In the genomic region with DNA sequence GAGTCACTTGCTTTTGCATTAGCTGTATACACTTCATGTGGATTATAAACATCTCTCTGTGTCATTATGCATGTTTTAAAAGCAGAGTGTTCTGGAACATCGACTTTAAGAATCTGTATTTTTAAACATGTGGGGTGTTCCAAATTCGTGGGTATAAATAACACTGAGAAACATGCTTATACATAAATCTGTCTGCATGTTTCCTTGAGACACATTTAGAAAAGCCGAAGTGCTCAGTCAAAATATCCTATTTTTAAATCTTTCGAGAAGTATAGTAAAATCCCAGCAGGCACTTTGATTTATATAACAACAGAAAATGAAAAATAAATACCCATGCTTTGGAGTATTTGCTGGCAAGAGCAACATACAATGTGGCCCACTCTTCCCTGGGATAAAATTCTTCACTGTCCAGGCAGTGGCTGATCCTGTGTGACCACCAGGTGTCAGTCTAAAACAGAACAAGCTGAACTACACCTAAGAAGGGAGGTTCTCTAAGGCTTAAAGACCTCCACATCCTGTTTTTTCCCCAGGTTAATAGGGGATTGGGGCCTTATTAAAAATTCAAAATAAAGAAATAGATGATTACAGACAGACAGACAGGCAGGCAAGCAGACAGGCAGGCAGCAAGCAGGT, we compare ENCODE assay signal across 8 mouse cellular contexts. TPM values are rescaled to one million over a fixed set of nuclear protein-coding genes. Genes with fewer than 3 reads are reported as not detected.
A peak's percentile ranks its signal among the peaks of the same experiment; 100 is the strongest.
DNase-seq lines count a peak whose midpoint lies in the region; ATAC-seq and TF ChIP-seq lines count a peak whose summit lies in the region.

No protein-coding gene starts in this region.

- no peak; the same call in 1 of the 2 replicates for ATAC-seq in kidney, embryonic 16.5 days (ENCODE audit: low FRiP score, low TSS enrichment)
- peak; percentile 89 for ATAC-seq in forebrain, embryonic 12.5 days (ENCODE audit: low FRiP score)
- peak; percentile 63; the same call in 1 of the 2 replicates for ATAC-seq in limb, embryonic 14.5 days (ENCODE audit: low FRiP score, low read depth)

- H3K4me2 ChIP-seq in kidney, embryonic 16.5 days (replicated peaks; ENCODE audit: low read depth, low read length), result no peak overlapping the region
- no peak overlapping the region for H3K4me2 ChIP-seq in forebrain, embryonic 12.5 days
- no peak overlapping the region for H3K4me2 ChIP-seq in limb, embryonic 14.5 days (replicated peaks; ENCODE audit: low read depth, low read length, severe bottlenecking)

- H3K27ac ChIP-seq in kidney, embryonic 16.5 days (ENCODE audit: low read length), result no peak overlapping the region
- no peak overlapping the region for H3K27ac ChIP-seq in forebrain, embryonic 12.5 days
- no peak overlapping the region for H3K27ac ChIP-seq in kidney, adult 2 months (ENCODE audit: insufficient read depth, low read depth, low read length)
- no peak overlapping the region for H3K27ac ChIP-seq in limb, embryonic 14.5 days (replicated peaks; ENCODE audit: low read depth, low read length)

- peak; percentile 16 for DNase-seq in kidney, adult 18-20 months
- DNase-seq in adrenal gland, adult 2 months, result peak; percentile 11
- DNase-seq in kidney, adult 2 months, result peak; percentile 40
- peak; percentile 71 for DNase-seq in limb, embryonic 14.5 days (ENCODE audit: low spot score)
- peak; percentile 75 for DNase-seq in retina, embryonic 14.5 days (ENCODE audit: low spot score)
- DNase-seq in natural killer cell, adult 2 months (ENCODE audit: low spot score in 2 of 2), result no peak

- no peaks in the 10 kb centered on the region for H3K36me3 ChIP-seq in kidney, embryonic 16.5 days (ENCODE audit: insufficient read depth, low read length)
- no peaks in the 10 kb centered on the region for H3K36me3 ChIP-seq in forebrain, embryonic 12.5 days (replicated peaks)
- no peaks in the 10 kb centered on the region for H3K36me3 ChIP-seq in kidney, adult 2 months (ENCODE audit: control insufficient read depth, insufficient read depth, low read length)
- H3K36me3 ChIP-seq in limb, embryonic 14.5 days (ENCODE audit: control insufficient read depth, insufficient read depth, low read length), result no peaks in the 10 kb centered on the region

- H3K4me3 ChIP-seq in kidney, embryonic 16.5 days (ENCODE audit: low read length), result no peak overlapping the region
- no peak overlapping the region for H3K4me3 ChIP-seq in forebrain, embryonic 12.5 days (replicated peaks)
- H3K4me3 ChIP-seq in kidney, adult 2 months (ENCODE audit: insufficient read depth, low read depth, low read length), result no peak overlapping the region
- no peak overlapping the region for H3K4me3 ChIP-seq in limb, embryonic 14.5 days (replicated peaks; ENCODE audit: low read length)

- WGBS in kidney, embryonic 16.5 days, result 38% methylated on average over 4 of the region's 4 CpGs
- WGBS in forebrain, embryonic 12.5 days, result 57% methylated on average over 4 of the region's 4 CpGs
- 38% methylated on average over 4 of the region's 4 CpGs for WGBS in kidney, adult 2 months
- WGBS in limb, embryonic 14.5 days, result 36% methylated on average over 4 of the region's 4 CpGs

- no peak for TF ChIP-seq POLR2A in kidney, adult 2 months (IDR thresholded peaks at IDR 0.05; ENCODE audit: low read depth, low read length)
- no peak for TF ChIP-seq POLR2A in limb, embryonic 14.5 days (IDR thresholded peaks at IDR 0.05; ENCODE audit: borderline replicate concordance, extremely low read depth, insufficient read depth, insufficient read length)

- no peaks in the 10 kb centered on the region for H3K4me1 ChIP-seq in kidney, embryonic 16.5 days (ENCODE audit: insufficient read depth, low read length)
- H3K4me1 ChIP-seq in forebrain, embryonic 12.5 days, result no peaks in the 10 kb centered on the region
- H3K4me1 ChIP-seq in kidney, adult 2 months (ENCODE audit: control insufficient read depth, insufficient read depth, low read length), result no peaks in the 10 kb centered on the region
- H3K4me1 ChIP-seq in limb, embryonic 14.5 days (ENCODE audit: control insufficient read depth, insufficient read depth, low read length), result no peaks in the 10 kb centered on the region

- peak; percentile 58 for TF ChIP-seq CTCF in kidney, adult 2 months (conservative IDR thresholded peaks at IDR 0.05; ENCODE audit: insufficient read depth, insufficient read length, low read depth, low read length)

- H3K9me3 ChIP-seq in kidney, embryonic 16.5 days (ENCODE audit: low read length), result no peaks in the 10 kb centered on the region
- H3K9me3 ChIP-seq in forebrain, embryonic 12.5 days, result no peaks in the 10 kb centered on the region
- no peaks in the 10 kb centered on the region for H3K9me3 ChIP-seq in limb, embryonic 14.5 days (ENCODE audit: control insufficient read depth, low read length)

- H3K27me3 ChIP-seq in kidney, embryonic 16.5 days (ENCODE audit: insufficient read depth, low read length), result no peaks in the 10 kb centered on the region
- H3K27me3 ChIP-seq in forebrain, embryonic 12.5 days, result no peaks in the 10 kb centered on the region
- no peaks in the 10 kb centered on the region for H3K27me3 ChIP-seq in kidney, adult 2 months (replicated peaks; ENCODE audit: control insufficient read depth, insufficient read depth, low read length)
- H3K27me3 ChIP-seq in limb, embryonic 14.5 days (ENCODE audit: control insufficient read depth, insufficient read depth, low read length), result no peaks in the 10 kb centered on the region

- no peak overlapping the region for H3K9ac ChIP-seq in kidney, embryonic 16.5 days (replicated peaks; ENCODE audit: low read length)
- H3K9ac ChIP-seq in forebrain, embryonic 12.5 days, result no peak overlapping the region
- no peak overlapping the region for H3K9ac ChIP-seq in limb, embryonic 14.5 days (ENCODE audit: low read depth, low read length, severe bottlenecking)

RNA-seq across cellular contexts. Expression of gene Parm1, which starts 52.4 kb away (rescaled TPM):
- 9.6 and 11.2 TPM in 2 replicates for polyA plus RNA-seq in kidney, embryonic 16.5 days (2015; fragmentation: Nextera tagmentation; extraction: Ambion mirVana)
- 100 to 1,000 TPM; 103 to 137 TPM for total RNA-seq in adrenal gland, adult 2 months (2021)
- 66.9 and 122 TPM in 2 replicates for polyA plus RNA-seq in adrenal gland, adult 2 months (2012; rRNA removed)
- 5.8 and 6.3 TPM in 2 replicates for polyA plus RNA-seq in forebrain, embryonic 12.5 days (2016; fragmentation: Nextera tagmentation; extraction: Ambion mirVana)
- 6.8 and 7.6 TPM in 2 replicates for polyA plus RNA-seq in kidney, adult 2 months (2012; rRNA removed)
- 20.8 and 21.6 TPM in 2 replicates for polyA plus RNA-seq in limb, embryonic 14.5 days (2012; rRNA removed)
- 25.1 and 27.0 TPM in 2 replicates for polyA plus RNA-seq in limb, embryonic 14.5 days (2014; fragmentation: Nextera tagmentation; extraction: Ambion mirVana)

Comparison
In these comparisons a context has a peak if more than half of its experiments do, and no peak if none do; other contexts are left out.
1. DNase-seq: peak in kidney, adult 18-20 months (single experiment), adrenal gland, adult 2 months (single experiment), kidney, adult 2 months (single experiment), limb, embryonic 14.5 days (single experiment) and retina, embryonic 14.5 days (single experiment); none in natural killer cell, adult 2 months (0 of 2).